Mouse (Mus musculus): ENCODE results near the gene Nhlh2. TPM values are rescaled to one million over a fixed set of nuclear protein-coding genes. Genes with fewer than 3 reads are reported as not detected.
A peak's percentile ranks its signal among the peaks of the same experiment; 100 is the strongest.

The Nhlh2 gene
- polyA plus RNA-seq, 1 experiment from 2014 or later: not detected

DNA sequence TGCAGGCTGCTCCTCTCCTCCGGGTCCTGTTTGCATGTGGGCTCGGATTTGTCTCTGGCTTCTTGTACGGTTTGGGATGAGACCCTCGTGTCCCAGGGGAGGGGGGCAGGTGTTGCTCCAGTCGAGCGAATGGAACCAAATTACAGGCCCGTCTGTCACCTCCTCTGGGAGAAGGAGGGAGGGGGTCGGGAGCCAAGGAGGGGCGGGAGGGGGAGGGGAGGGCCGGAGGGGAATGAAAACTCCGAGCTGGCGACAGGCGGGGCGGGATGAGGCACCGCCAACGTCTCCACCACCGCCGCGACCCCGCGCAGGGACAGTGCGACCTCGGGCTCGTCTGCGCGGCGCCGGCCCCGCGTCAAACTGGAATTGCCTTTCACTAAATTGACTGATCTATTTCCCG is 13.5 kb downstream of the Nhlh2 start:
- no peak overlapping the region for H3K27ac ChIP-seq (ENCODE audit: low read depth, low read length)
- H3K27me3 ChIP-seq (replicated peaks; ENCODE audit: control insufficient read depth, insufficient read depth, low read length): peaks cover 8% of the 10 kb centered on the region; the same call in 1 of the 2 replicates
- no peak for ATAC-seq
- no peak for TF ChIP-seq CTCF (IDR thresholded peaks at IDR 0.05; ENCODE audit: low read depth)
- H3K9me3 ChIP-seq (ENCODE audit: control insufficient read depth): no peaks in the 10 kb centered on the region
- no peaks in the 10 kb centered on the region for H3K4me1 ChIP-seq (replicated peaks; ENCODE audit: control insufficient read depth, insufficient read depth, low read length)
- H3K9ac ChIP-seq (ENCODE audit: low read depth, low read length): no peak overlapping the region
- H3K4me3 ChIP-seq (ENCODE audit: low read depth, low read length): peak overlapping the region; percentile 24
- peak overlapping the region; percentile 60 for H3K4me2 ChIP-seq (replicated peaks; ENCODE audit: low read depth)
- H3K36me3 ChIP-seq (ENCODE audit: control insufficient read depth, insufficient read depth): no peaks in the 10 kb centered on the region
- 4% methylated on average over 31 of the region's 31 CpGs for WGBS

- Histone ChIP-seq H3K9ac (ENCODE audit: low read depth, low read length) (no peak overlapping the region), H3K27me3 (replicated peaks; ENCODE audit: control insufficient read depth, insufficient read depth, low read length) (peaks cover 8% of the 10 kb centered on the region; the same call in 1 of the 2 replicates), H3K36me3 (ENCODE audit: control insufficient read depth, insufficient read depth) (no peaks in the 10 kb centered on the region), H3K27ac (ENCODE audit: low read depth, low read length) (no peak overlapping the region), H3K4me2 (replicated peaks; ENCODE audit: low read depth) (peak overlapping the region; percentile 60), H3K9me3 (ENCODE audit: control insufficient read depth) (no peaks in the 10 kb centered on the region), H3K4me3 (ENCODE audit: low read depth, low read length) (no peak overlapping the region), H3K4me1 (replicated peaks; ENCODE audit: control insufficient read depth, insufficient read depth, low read length) (no peaks in the 10 kb centered on the region)
- no peak for TF ChIP-seq CTCF (IDR thresholded peaks at IDR 0.05; ENCODE audit: low read depth)
- ATAC-seq: no peak
- WGBS: 34% methylated on average over 5 of the region's 5 CpGs
These were observed 14.0 kb downstream of the Nhlh2 start for GRCm38 (mm10) chr3:102023829-102024228.

DNA sequence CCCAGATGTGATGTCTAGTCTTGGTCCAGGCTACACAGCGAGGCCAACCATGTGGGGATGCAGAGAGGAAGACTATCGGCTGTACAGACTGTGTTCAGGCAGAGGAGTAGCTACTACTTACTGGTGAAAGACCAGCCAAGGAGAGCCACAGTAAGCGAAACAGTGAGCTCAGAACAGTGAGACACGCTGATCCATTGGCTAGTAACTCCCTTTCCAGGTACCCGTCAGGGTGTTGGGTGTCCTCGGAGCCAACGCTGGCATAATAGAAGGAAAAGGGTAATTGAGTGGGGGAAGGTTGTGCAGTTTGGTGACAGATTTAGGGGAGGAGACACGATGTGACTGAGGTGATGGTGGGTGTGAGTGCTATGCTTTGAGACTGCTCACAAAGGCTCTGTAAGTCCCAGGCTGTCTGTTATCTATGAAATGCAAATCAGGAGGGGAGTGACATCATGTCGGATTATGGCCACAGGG is 15.1 kb downstream of the Nhlh2 start:
- ATAC-seq: no peak
- no peak for TF ChIP-seq CTCF (IDR thresholded peaks at IDR 0.05; ENCODE audit: low read depth)
- Histone ChIP-seq H3K36me3 (ENCODE audit: control insufficient read depth, insufficient read depth) (no peaks in the 10 kb centered on the region), H3K27ac (ENCODE audit: low read depth, low read length) (no peak overlapping the region), H3K9ac (ENCODE audit: low read depth, low read length) (no peak overlapping the region), H3K4me2 (replicated peaks; ENCODE audit: low read depth) (no peak overlapping the region), H3K27me3 (replicated peaks; ENCODE audit: control insufficient read depth, insufficient read depth, low read length) (peaks cover 8% of the 10 kb centered on the region; the same call in 1 of the 2 replicates), H3K4me1 (replicated peaks; ENCODE audit: control insufficient read depth, insufficient read depth, low read length) (no peaks in the 10 kb centered on the region), H3K4me3 (ENCODE audit: low read depth, low read length) (no peak overlapping the region), H3K9me3 (ENCODE audit: control insufficient read depth) (no peaks in the 10 kb centered on the region)
- 61% methylated on average over 9 of the region's 9 CpGs for WGBS

DNA sequence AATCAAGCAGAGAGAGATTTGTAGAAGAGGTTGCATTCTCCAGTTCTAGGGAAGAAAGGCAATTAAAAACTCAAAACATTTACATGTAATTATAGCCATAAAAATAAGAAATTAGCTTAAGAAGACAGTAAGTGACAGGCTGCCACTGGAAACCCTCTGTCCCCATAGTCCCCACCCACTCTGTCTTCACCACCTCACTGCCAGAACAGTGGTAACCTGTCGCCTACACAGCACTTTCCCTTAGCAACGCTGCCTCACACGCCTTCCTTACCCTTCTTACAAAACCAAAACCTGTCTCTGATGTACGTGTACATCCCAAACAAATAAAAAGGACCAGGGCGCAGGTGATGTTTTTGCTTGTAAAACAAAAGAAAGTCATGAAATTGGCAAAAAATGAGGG is 15.8 kb downstream of the Nhlh2 start:
- Histone ChIP-seq H3K4me3 (ENCODE audit: low read depth, low read length) (no peak overlapping the region), H3K27me3 (replicated peaks; ENCODE audit: control insufficient read depth, insufficient read depth, low read length) (0 out of 2 replicates have a peak, but pooled peaks cover 4% of the 10 kb centered on the region), H3K4me2 (replicated peaks; ENCODE audit: low read depth) (no peak overlapping the region), H3K9ac (ENCODE audit: low read depth, low read length) (no peak overlapping the region), H3K36me3 (ENCODE audit: control insufficient read depth, insufficient read depth) (no peaks in the 10 kb centered on the region), H3K4me1 (replicated peaks; ENCODE audit: control insufficient read depth, insufficient read depth, low read length) (no peaks in the 10 kb centered on the region), H3K27ac (ENCODE audit: low read depth, low read length) (no peak overlapping the region), H3K9me3 (ENCODE audit: control insufficient read depth) (no peaks in the 10 kb centered on the region)
- ATAC-seq: no peak
- TF ChIP-seq CTCF (IDR thresholded peaks at IDR 0.05; ENCODE audit: low read depth): no peak
- WGBS: 70% methylated on average over 5 of the region's 5 CpGs

- no peaks in the 10 kb centered on the region for H3K9me3 ChIP-seq (ENCODE audit: control insufficient read depth)
- H3K4me3 ChIP-seq (ENCODE audit: low read depth, low read length): no peak overlapping the region
- no peak overlapping the region for H3K9ac ChIP-seq (ENCODE audit: low read depth, low read length)
- H3K36me3 ChIP-seq (ENCODE audit: control insufficient read depth, insufficient read depth): no peaks in the 10 kb centered on the region
- no peak for ATAC-seq
- H3K27me3 ChIP-seq (replicated peaks; ENCODE audit: control insufficient read depth, insufficient read depth, low read length): no peaks in the 10 kb centered on the region
- WGBS: 58% methylated on average over 6 of the region's 6 CpGs
- H3K27ac ChIP-seq (ENCODE audit: low read depth, low read length): no peak overlapping the region
- peak; percentile 77 for TF ChIP-seq CTCF (IDR thresholded peaks at IDR 0.05; ENCODE audit: low read depth)
- H3K4me2 ChIP-seq (replicated peaks; ENCODE audit: low read depth): no peak overlapping the region
- H3K4me1 ChIP-seq (replicated peaks; ENCODE audit: control insufficient read depth, insufficient read depth, low read length): no peaks in the 10 kb centered on the region
These were observed 18.0 kb downstream of the Nhlh2 start for GRCm38 (mm10) chr3:102027880-102028279.

DNA sequence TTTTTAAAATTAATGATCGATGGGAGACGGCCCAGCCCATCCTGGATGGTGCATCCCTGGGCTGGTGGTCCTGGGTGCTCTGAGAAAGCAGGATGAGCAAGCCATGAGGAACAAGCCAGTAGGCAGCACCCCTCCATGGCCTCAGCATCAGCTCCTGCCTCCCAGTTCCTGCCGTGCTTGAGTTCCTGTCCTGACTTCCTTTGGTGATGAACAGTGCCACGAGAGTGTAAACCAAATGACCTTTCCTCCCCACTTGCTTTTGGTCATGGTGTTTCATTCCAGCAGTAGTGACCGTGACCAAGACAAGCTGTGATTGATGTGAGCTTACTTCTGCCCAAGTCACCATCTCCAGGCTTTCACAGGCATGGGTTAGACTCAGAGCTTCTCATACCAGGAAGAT is 27.9 kb downstream of the Nhlh2 start:
- Histone ChIP-seq H3K27ac (ENCODE audit: low read depth, low read length) (no peak overlapping the region), H3K27me3 (replicated peaks; ENCODE audit: control insufficient read depth, insufficient read depth, low read length) (no peaks in the 10 kb centered on the region), H3K4me3 (ENCODE audit: low read depth, low read length) (no peak overlapping the region), H3K36me3 (ENCODE audit: control insufficient read depth, insufficient read depth) (no peaks in the 10 kb centered on the region), H3K4me2 (replicated peaks; ENCODE audit: low read depth) (no peak overlapping the region), H3K4me1 (replicated peaks; ENCODE audit: control insufficient read depth, insufficient read depth, low read length) (no peaks in the 10 kb centered on the region), H3K9me3 (ENCODE audit: control insufficient read depth) (no peaks in the 10 kb centered on the region), H3K9ac (ENCODE audit: low read depth, low read length) (no peak overlapping the region)
- no peak for TF ChIP-seq CTCF (IDR thresholded peaks at IDR 0.05; ENCODE audit: low read depth)
- no peak for ATAC-seq
- 88% methylated on average over 5 of the region's 5 CpGs for WGBS

DNA sequence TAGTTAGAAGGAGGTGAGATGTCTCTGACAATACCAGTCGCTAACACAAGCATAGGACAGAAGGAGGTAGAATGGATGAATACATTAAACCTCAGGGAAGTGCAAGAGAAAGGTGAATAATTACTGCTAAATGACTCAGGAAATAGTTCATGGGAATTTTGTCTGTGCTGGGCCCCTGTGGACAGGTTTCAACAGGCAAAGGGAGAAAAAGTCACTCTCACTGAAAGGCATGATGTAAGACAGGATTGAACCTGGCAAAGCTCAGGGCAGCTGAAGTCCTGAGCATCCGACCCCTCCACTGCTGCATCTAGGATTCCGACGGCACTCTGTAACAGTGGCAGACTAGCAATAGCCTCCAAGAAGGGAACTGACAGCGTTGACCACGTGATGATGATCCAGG is 28.7 kb downstream of the Nhlh2 start:
- no peak for TF ChIP-seq CTCF (IDR thresholded peaks at IDR 0.05; ENCODE audit: low read depth)
- no peak overlapping the region for H3K9ac ChIP-seq (ENCODE audit: low read depth, low read length)
- no peaks in the 10 kb centered on the region for H3K4me1 ChIP-seq (replicated peaks; ENCODE audit: control insufficient read depth, insufficient read depth, low read length)
- no peaks in the 10 kb centered on the region for H3K36me3 ChIP-seq (ENCODE audit: control insufficient read depth, insufficient read depth)
- H3K4me3 ChIP-seq (ENCODE audit: low read depth, low read length): no peak overlapping the region
- no peaks in the 10 kb centered on the region for H3K27me3 ChIP-seq (replicated peaks; ENCODE audit: control insufficient read depth, insufficient read depth, low read length)
- WGBS: 74% methylated on average over 6 of the region's 6 CpGs
- no peaks in the 10 kb centered on the region for H3K9me3 ChIP-seq (ENCODE audit: control insufficient read depth)
- H3K4me2 ChIP-seq (replicated peaks; ENCODE audit: low read depth): no peak overlapping the region
- no peak overlapping the region for H3K27ac ChIP-seq (ENCODE audit: low read depth, low read length)
- no peak for ATAC-seq

All from intestine, postnatal 0 days (tissue).